Comparison of ENCODE assay signal across 11 mouse cellular contexts in the genomic region with DNA sequence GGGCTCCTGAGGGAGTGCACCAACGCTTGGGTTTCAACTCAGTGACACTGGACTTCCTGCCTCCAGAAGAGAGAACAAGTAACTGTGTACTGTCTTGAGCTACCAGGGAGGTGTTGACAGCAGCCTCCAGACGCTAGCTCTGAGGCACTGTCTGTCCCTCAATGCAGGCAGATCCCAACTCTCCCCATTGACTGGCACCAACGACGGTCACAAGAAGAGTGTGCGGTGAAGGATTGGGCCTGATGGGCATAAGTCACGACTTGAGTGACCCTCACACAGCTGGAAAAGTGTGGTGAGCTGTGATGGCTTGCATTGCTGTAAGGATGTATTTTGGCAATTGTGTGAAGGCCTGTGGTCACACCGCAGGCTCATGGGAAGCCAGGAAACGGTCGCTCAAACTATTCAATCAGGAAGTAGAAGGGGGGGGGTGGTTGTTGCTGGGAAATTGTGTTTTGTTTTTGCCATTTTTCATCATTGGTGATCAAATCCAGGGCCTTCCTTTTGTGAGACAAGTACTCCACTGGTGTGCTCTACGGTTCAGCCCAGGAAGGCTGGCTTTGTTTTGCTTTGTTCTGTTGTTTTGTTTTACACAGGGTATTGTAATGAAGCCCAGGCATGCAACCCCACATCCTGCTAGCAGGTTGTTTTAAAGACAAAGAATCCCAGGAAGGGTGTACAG. TPM values are rescaled to one million over a fixed set of nuclear protein-coding genes. Genes with fewer than 3 reads are reported as not detected.
A peak's percentile ranks its signal among the peaks of the same experiment; 100 is the strongest.
DNase-seq lines count a peak whose midpoint lies in the region; ATAC-seq and TF ChIP-seq lines count a peak whose summit lies in the region.
"Had no signal": no experiment of that assay in that cellular context is flagged by ENCODE, and none has a peak within 500 bp of the region (broad histone marks: within the 10 kb centered on the region; RNA-seq: fewer than 3 reads in every experiment).

No protein-coding gene starts in this region.

- 23% methylated on average over 10 of the region's 10 CpGs for WGBS in heart, postnatal 0 days
- whole genome bisulfite sequencing in midbrain, embryonic 13.5 days = 77% methylated on average over 10 of the region's 10 CpGs

- H3K9ac ChIP-seq in heart, postnatal 0 days (replicated peaks; ENCODE audit: low read depth, low read length) = no peak overlapping the region
- H3K9ac ChIP-seq in midbrain, embryonic 13.5 days (replicated peaks) = no peak overlapping the region
- H3K9ac ChIP-seq: limb, embryonic 13.5 days had no signal

- no peaks in the 10 kb centered on the region for H3K9me3 ChIP-seq in heart, postnatal 0 days (replicated peaks; ENCODE audit: control insufficient read depth, low read length)
- H3K9me3 ChIP-seq in midbrain, embryonic 13.5 days = no peaks in the 10 kb centered on the region
- H3K9me3 ChIP-seq: limb, embryonic 13.5 days had no signal

- no peak for TF ChIP-seq EP300 in heart, postnatal 0 days (IDR thresholded peaks at IDR 0.05; ENCODE audit: low read depth)

- intact Hi-C loops in left cerebral cortex, postnatal 4 days (cut with DNase I) = loop anchor here (10.0 kb wide), 1 partner anchor 296 kb away; no protein-coding TSS in a partner anchor

- DNase-seq in kidney, postnatal 14 days = peak; percentile 18
- no peak for DNase-seq in kidney, adult 18-20 months
- peak; percentile 99 for DNase-seq in R1 (ENCODE audit: low read depth, low spot score)
- DNase-seq in heart, postnatal 0 days (ENCODE audit: low spot score) = peak; percentile 59
- no peak for DNase-seq in left cerebral cortex, postnatal 4 days
- DNase-seq: cerebellum, postnatal 25 days had no signal

- H3K36me3 ChIP-seq in heart, postnatal 0 days (replicated peaks; ENCODE audit: control insufficient read depth, insufficient read depth, low read length) = no peaks in the 10 kb centered on the region
- H3K36me3 ChIP-seq in midbrain, embryonic 13.5 days = no peaks in the 10 kb centered on the region
- H3K36me3 ChIP-seq: limb, embryonic 13.5 days had no signal

- peak; percentile 78 for ATAC-seq in heart, postnatal 0 days (ENCODE audit: insufficient read depth, low read depth)
- peak; percentile 80 for ATAC-seq in megakaryocyte, adult 5-6 weeks (ENCODE audit: poor library complexity, severe bottlenecking)
- no peak for ATAC-seq in midbrain, embryonic 13.5 days
- no peak for ATAC-seq in frontal cortex, adult (ENCODE audit: low TSS enrichment)

- TF ChIP-seq CTCF in heart, postnatal 0 days (IDR thresholded peaks at IDR 0.05; ENCODE audit: low read depth) = no peak

- no peak overlapping the region for H3K4me3 ChIP-seq in heart, postnatal 0 days (ENCODE audit: low read depth, low read length)
- H3K4me3 ChIP-seq in midbrain, embryonic 13.5 days (replicated peaks) = no peak overlapping the region
- H3K4me3 ChIP-seq: limb, embryonic 13.5 days had no signal

- H3K4me1 ChIP-seq in heart, postnatal 0 days (ENCODE audit: control insufficient read depth, insufficient read depth) = peaks cover 17% of the 10 kb centered on the region
- no peaks in the 10 kb centered on the region for H3K4me1 ChIP-seq in midbrain, embryonic 13.5 days (replicated peaks)
- H3K4me1 ChIP-seq: limb, embryonic 13.5 days had no signal

- H3K27ac ChIP-seq in heart, postnatal 0 days (ENCODE audit: low read depth) = peak overlapping the region; percentile 84
- H3K27ac ChIP-seq in midbrain, embryonic 13.5 days = no peak overlapping the region
- H3K27ac ChIP-seq: limb, embryonic 13.5 days had no signal

- no peaks in the 10 kb centered on the region for H3K27me3 ChIP-seq in heart, postnatal 0 days (ENCODE audit: control insufficient read depth, insufficient read depth, low read length)
- no peaks in the 10 kb centered on the region for H3K27me3 ChIP-seq in midbrain, embryonic 13.5 days
- H3K27me3 ChIP-seq: limb, embryonic 13.5 days had no signal

- H3K4me2 ChIP-seq in heart, postnatal 0 days (ENCODE audit: low read depth, low read length) = no peak overlapping the region
- H3K4me2 ChIP-seq in midbrain, embryonic 13.5 days (replicated peaks) = no peak overlapping the region
- H3K4me2 ChIP-seq: limb, embryonic 13.5 days had no signal

RNA-seq across cellular contexts. Expression of a gene that starts 4.5 kb away (rescaled TPM):
- 2.0 and 82.4 TPM in 2 replicates for total RNA-seq in heart, postnatal 0 days (2014; rRNA removed; ENCODE audit: low replicate concordance)
- polyA plus RNA-seq in heart, postnatal 0 days (2015; fragmentation: Nextera tagmentation; extraction: Ambion mirVana) = 2.0 and 301 TPM in 2 replicates
- total RNA-seq in megakaryocyte, adult 5-6 weeks (2015) = not detected in 2 replicates
- not detected in 2 replicates for total RNA-seq in megakaryocyte, adult 5-6 weeks (2017)
- polyA plus RNA-seq in midbrain, embryonic 13.5 days (2015; fragmentation: Nextera tagmentation; extraction: Ambion mirVana) = not detected in 2 replicates
- not detected for total RNA-seq in left cerebral cortex, postnatal 4 days (2021)
- polyA plus RNA-seq: gonadal fat pad, adult 2 months; limb, embryonic 13.5 days had no signal

RNA-seq across cellular contexts. Expression of a gene that starts 49.9 kb away (rescaled TPM):
- 13.6 and 16.5 TPM in 2 replicates for total RNA-seq in heart, postnatal 0 days (2014; rRNA removed; ENCODE audit: low replicate concordance)
- 3.2 and 3.3 TPM in 2 replicates for polyA plus RNA-seq in heart, postnatal 0 days (2015; fragmentation: Nextera tagmentation; extraction: Ambion mirVana)
- 0.09 TPM in 1 of 2 replicates, not detected in the other for total RNA-seq in megakaryocyte, adult 5-6 weeks (2015)
- not detected in 2 replicates for total RNA-seq in megakaryocyte, adult 5-6 weeks (2017)
- 1.2 and 1.8 TPM in 2 replicates for polyA plus RNA-seq in midbrain, embryonic 13.5 days (2015; fragmentation: Nextera tagmentation; extraction: Ambion mirVana)
- total RNA-seq in left cerebral cortex, postnatal 4 days (2021) = 1 to 10 TPM; 3.8 to 4.2 TPM

RNA-seq across cellular contexts. Expression of a gene that starts 53.6 kb away (rescaled TPM):
- total RNA-seq in heart, postnatal 0 days (2014; rRNA removed; ENCODE audit: low replicate concordance) = 21.4 and 36.6 TPM in 2 replicates
- 19.6 and 19.8 TPM in 2 replicates for polyA plus RNA-seq in heart, postnatal 0 days (2015; fragmentation: Nextera tagmentation; extraction: Ambion mirVana)
- 65.2 and 67.0 TPM in 2 replicates for total RNA-seq in megakaryocyte, adult 5-6 weeks (2015)
- 45.4 and 58.5 TPM in 2 replicates for total RNA-seq in megakaryocyte, adult 5-6 weeks (2017)
- polyA plus RNA-seq in midbrain, embryonic 13.5 days (2015; fragmentation: Nextera tagmentation; extraction: Ambion mirVana) = 65.6 and 65.8 TPM in 2 replicates
- total RNA-seq in left cerebral cortex, postnatal 4 days (2021) = 10 to 100 TPM; 86.2 to 89.2 TPM

Comparison
In these comparisons a context has a peak if more than half of its experiments do, and no peak if none do; other contexts are left out.
1. DNase-seq: peak in kidney, postnatal 14 days (single experiment), R1 (single experiment) and heart, postnatal 0 days (single experiment); none in kidney, adult 18-20 months (single experiment) and left cerebral cortex, postnatal 4 days (single experiment).
2. ATAC-seq: peak in heart, postnatal 0 days (single experiment) and megakaryocyte, adult 5-6 weeks (single experiment); none in midbrain, embryonic 13.5 days (single experiment) and frontal cortex, adult (single experiment).
3. RNA of a gene that starts 49.9 kb away (total RNA-seq): 13.6 to 16.5 TPM in heart, postnatal 0 days and 3.8 to 4.2 TPM in left cerebral cortex, postnatal 4 days; 0.09 TPM in megakaryocyte, adult 5-6 weeks; every median in the first group is over 4 times any median in the second.